Mouse (Mus musculus) mouse embryonic stem cell (cell line): ENCODE measurements around the gene Tbc1d9b.

Experiments used
- in situ Hi-C, 2 experiments: fragments of 300-500 bp; cut with MboI; formaldehyde crosslinking; loops; 1 replicate in 1 of 2; 3 replicates in 1 of 2; pipeline ENCODE4 v1.14.3; 2019 to 2020; ENCODE audit warnings: low sequenced_read_pairs in 2 of 2, low pct_unique_long_range_greater_than_20kb in 1 of 2, mixed read lengths in 1 of 2; ENCODE audit not compliant: unreplicated experiment in 1 of 2

Tbc1d9b gene

DNA sequence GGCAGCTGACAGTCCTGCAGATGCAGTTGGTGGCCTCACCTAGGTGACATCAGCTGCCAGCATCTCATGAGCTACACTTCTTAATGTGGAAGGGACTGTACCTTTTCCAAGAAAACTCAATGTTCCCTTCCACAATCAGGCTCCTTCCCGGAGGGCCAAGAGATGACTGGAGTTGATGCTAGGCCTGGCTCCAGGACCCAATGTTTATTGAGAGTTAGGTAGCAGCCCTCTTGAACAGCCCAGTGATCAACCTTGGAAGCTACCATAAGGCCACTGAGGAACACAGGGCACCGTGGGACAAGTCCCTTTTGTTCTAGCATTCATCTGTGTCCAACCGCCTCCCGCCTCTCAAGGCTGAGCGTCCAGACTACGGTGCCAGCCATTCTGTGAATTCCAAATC, 1.1 kb downstream of the Tbc1d9b start:
- in situ Hi-C loops: loop anchor here (5.0 kb wide), 2 partner anchors 145 to 150 kb away; no protein-coding TSS in a partner anchor

DNA sequence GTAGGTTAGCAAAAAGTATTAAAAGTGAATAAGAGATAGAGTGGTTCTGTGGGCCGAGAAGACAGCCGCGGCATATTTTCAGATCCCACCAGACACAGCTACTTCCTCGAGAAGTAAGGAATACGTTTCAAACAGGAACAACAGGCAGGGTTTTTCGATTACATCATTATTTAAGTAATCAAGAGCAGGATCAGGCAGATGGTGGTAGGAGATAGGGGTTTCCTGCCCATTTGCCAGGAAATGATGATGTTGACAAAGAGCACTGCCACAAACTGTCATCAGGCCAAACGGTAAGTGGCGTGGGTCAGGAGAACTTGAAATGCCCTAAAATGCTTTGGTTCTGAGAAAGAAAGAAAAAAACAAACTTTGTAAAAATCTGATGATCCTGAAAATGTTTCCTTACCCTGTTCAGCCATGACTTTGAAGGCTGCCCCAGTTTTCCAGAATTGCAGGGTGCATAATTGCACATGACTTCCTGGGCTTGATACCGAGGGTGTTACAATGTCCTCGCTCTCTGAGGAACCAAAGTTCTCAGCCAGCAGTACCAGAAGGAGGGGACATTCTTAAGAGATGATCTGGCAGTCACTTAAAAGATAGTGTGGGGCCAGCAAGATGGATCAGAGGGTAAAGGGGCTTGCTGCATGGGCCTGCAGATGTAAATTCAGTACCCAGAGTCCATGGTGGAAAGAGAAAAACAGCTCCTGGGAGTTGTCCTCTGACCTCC, 3.1 kb downstream of the Tbc1d9b start:
- in situ Hi-C loops: loop anchor here (5.0 kb wide), 2 partner anchors 147 to 152 kb away; no protein-coding TSS in a partner anchor

- in situ Hi-C loops: no loop called here
These were observed 7.1 kb downstream of the Tbc1d9b start for GRCm38 (mm10) chr11:50138206-50138822.

DNA sequence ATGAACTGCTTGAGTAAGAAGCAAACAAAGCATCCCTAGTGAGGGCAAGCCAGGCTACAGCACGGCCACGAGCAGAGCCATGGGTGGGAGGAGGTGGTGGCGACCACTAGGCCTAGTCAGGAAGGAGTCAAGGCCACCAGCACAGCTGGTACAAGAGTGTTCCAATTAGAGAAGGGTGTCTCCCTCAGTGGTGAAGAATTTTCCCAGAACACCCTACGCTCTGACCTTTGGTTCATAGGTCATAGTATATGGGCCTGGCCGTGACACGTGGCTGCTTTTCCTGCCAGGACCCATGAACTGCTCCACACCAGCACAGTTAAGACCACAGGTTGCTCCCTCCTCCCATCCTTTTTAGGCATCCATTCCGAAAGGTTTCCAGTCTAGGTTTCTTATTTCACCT, 8.4 kb downstream of the Tbc1d9b start:
- in situ Hi-C loops: no loop called here

DNA sequence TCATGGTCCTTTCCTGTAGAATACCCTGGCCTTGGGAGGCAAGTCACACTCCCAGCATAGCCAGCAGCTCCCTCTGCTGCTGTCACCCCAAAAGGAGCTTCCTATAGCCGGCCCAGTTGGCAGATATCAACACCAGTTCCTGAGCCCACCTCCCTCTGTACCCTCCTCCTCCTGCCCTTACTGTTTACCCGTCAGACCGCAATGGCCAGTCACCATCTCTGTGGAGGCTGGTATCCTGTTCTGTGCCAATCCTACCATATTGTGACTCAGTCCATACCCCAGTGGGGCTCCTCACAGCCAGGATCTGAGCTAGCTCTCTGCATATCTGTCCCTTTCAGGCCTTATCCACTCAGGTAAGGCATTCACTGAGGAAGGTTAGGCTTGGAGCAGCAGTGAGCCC, 14.3 kb downstream of the Tbc1d9b start:
- in situ Hi-C loops: no loop called here

GRCm38 (mm10) chr11:50146121-50146520, 14.9 kb downstream of the Tbc1d9b start:
- in situ Hi-C loops: no loop called here

- in situ Hi-C loops: no loop called here
These were observed 16.2 kb downstream of the Tbc1d9b start for GRCm38 (mm10) chr11:50147267-50147957.

- in situ Hi-C loops: no loop called here
These were observed 16.8 kb downstream of the Tbc1d9b start for GRCm38 (mm10) chr11:50147958-50148476.

DNA sequence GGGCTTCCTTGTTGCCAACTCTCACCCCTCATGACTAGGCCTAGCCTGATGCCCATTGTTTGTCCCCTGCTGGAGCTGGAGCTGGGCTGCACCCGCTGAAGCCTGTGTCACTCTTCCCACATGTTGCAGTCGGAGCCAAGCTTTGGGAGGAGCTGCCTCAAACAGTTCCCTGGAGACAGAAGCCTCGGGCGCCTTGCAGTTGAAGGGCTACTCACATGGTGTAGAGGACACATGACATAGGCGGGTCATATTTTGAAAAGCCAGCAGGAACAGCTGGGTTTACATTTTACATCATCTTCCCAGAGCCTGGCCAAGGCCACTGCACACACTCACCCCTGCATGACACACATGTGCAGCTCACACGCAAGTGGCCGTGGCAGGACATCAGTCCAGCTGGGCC, 18.0 kb downstream of the Tbc1d9b start:
- in situ Hi-C loops: no loop called here

GRCm38 (mm10) chr11:50149603-50150150, 18.5 kb downstream of the Tbc1d9b start:
- in situ Hi-C loops: no loop called here

- in situ Hi-C loops: no loop called here
These were observed 20.2 kb downstream of the Tbc1d9b start for GRCm38 (mm10) chr11:50151374-50151773.

- in situ Hi-C loops: no loop called here
These were observed 23.0 kb downstream of the Tbc1d9b start for GRCm38 (mm10) chr11:50154166-50154565.

- in situ Hi-C loops: no loop called here
These were observed 23.8 kb downstream of the Tbc1d9b start for GRCm38 (mm10) chr11:50154777-50155520.

DNA sequence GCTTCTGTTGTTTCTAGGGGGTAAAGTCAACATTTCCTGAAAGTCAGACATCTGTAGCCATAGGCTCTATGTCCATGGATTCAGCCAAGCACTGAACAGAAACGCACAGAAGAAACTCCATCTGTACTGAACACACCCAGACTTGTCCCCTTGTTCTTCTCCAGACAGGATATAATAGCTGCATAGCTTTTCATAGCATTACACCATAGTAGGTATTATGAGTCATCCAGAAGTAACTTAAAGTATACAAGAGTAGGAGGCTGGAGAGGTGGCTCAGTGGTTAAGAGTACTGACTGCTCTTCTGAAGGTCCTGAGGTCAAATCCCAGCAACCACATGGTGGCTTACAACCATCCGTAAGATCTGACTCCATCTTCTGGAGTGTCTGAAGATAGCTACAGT, 24.6 kb downstream of the Tbc1d9b start:
- in situ Hi-C loops: no loop called here

GRCm38 (mm10) chr11:50156725-50157258, 25.6 kb downstream of the Tbc1d9b start:
- in situ Hi-C loops: no loop called here

GRCm38 (mm10) chr11:50158346-50158745, 27.1 kb downstream of the Tbc1d9b start:
- in situ Hi-C loops: no loop called here

DNA sequence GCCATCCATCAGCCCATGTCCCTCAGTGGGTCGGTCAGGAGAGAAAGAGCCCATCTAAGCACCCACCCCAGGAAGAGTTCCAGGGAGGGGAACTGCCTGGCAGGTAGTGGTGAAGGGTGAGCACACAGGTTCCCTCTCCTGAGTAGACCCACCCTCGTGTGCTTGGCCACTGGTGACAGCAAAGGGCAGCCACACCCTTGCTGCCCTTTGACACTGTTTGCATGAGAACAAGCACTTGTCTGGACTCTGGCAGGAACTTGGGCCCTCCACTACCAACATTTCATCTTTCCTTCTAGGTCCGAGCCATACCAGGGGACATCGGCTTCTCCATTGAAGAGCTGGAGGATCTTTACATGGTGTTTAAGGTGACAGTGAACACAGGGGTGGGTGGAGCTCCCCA, 28.2 kb downstream of the Tbc1d9b start:
- in situ Hi-C loops: no loop called here

DNA sequence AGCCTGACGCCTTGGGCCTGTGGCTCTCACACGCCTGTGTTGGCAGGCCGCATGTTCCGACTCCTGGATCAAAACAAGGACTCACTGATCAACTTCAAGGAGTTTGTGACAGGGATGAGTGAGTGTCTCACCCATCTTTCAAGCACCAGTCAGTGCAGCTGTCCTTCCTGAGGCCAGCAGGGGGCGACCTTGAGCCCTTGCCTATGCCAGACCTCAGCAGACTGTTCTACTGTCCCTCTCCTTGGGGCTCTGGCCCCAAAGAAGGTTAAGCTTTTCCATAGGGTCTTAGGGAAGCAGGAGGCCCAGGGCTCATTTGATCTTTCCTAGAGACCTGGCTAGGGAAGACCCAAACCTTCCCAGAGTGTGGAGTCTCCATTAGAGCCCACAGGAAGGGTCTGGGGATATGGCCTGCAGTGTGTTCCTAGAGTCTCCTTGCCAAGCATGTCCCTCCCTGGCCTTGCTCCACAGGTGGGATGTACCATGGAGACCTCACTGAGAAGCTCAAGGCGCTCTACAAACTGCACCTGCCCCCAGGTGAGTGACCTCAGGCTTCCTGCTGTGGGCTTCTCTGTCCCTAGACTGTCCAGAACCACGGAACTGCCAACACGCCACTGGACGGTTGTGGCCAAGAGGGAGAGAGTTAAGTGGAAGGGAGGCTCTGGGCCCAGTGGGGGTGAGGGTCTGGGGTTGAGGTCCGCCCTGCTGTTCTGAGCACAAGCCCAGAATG, 30.5 kb downstream of the Tbc1d9b start:
- in situ Hi-C loops: no loop called here
